Mouse (Mus musculus) gastrocnemius, postnatal 10 days (tissue): ENCODE measurements around the gene Angptl4. TPM values are rescaled to one million over a fixed set of nuclear protein-coding genes. Genes with fewer than 3 reads are reported as not detected.
A peak's percentile ranks its signal among the peaks of the same experiment; 100 is the strongest.

ENCODE experiments used
- DNase-seq: peaks from one replicate; pipeline ENCODE4 v3.0.0; 2021; ENCODE audit warnings: mixed read lengths
- total RNA-seq, 2 experiments: library from RNA; stranded (reverse); gene quantifications; 2 replicates each; pipeline ENCODE4 v1.2.3; 2021

Angptl4 gene
- total RNA-seq, 2 experiments from 2014 or later: 22.7 to 36.0 TPM

DNA sequence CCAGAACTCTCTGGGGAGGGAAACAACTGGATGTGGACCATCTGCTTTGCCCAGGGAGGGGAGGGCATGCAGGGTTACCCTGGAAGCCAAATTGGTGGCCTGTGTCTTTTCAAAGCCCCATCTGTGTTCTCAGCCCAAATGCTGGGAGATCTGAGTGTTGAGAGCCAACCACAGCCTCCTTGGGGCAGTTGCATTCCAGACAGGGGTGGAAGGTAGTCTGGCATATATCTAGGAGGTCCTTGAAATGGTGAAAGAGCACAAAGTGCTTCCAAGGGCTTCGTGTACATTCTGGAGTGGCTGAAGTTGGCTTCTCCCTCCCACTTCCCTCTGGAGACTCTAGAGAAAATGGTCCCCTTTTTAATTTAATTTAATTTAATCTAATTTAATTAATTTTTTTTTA lies 23.1 kb upstream of the Angptl4 start:
- DNase-seq: no peak

DNA sequence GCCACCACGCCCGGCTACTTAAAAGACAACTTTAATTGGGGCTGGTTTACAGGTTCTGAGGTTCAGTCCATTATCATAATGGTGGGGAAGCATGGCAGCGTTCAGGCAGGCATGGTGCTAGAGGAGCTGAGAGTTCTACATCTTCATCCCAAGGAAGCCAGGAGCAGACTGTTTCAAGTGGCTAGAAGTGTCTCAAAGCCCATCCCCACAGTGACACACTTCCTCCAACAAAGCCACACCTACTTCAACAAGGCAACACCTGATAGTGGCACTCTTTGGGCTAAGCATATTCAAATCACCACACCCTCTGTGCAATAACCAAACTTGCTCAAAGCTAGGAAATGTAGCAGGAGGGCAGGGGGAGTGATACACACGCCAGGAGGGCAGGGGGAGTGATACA lies 22.6 kb upstream of the Angptl4 start:
- no peak for DNase-seq

DNA sequence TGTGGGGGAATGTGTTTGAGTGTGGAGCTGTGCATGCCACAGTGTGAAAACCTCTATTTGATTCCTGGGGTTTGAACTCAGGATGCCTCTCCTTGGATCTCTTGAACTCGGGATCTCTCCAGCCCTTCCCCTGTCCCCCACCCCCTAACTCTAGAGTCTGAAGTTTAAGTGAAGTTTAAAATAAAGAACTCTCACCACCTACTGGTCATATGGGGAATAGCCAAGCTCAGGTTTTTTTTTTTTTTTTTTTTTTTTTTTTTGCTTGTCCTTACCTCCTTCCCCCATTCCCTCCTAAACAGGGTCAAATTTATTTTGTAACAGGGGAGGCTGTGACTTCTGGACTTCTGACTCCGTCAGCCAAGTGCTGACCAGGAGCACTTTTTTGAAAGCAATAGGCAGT lies 20.6 kb upstream of the Angptl4 start:
- no peak for DNase-seq

DNA sequence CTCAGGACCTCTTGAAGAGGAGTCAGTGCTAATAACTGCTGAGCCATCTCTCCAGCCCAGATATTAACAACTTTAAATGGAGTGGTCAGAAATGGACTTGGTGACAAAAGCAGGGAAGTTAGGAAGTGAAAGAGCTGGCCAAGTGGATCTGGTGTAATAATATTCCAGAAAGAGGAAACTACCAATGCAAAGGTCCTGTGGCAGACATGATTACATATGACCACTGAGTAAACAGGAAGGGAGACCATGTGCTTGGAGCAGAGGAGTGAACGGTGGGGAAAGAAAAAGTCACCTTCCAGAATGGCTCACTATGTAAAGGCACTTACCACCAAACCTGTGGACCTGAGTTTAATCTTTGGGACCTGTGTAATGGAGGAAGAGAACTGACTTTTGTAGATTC lies 17.6 kb upstream of the Angptl4 start:
- no peak for DNase-seq

DNA sequence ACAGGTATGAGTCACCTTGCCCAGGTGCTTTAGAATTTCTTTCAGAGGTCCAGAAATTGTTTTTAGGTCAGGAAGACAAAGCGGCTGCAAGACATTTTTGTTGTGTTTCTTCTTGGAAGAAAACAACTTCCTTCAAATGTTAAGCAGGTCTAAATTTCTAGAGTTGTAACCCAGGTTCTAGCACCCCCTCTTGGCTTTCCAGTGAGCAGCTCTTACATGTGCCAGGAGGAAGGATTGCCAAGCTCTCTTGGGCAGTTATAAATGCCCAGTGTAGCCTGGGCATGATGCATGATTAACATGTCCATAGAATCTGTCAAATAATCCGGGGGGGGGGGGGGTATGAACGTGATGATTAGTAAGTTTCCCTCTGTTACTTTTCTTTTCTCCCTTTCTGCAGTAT lies 16.7 kb upstream of the Angptl4 start:
- no peak for DNase-seq

DNA sequence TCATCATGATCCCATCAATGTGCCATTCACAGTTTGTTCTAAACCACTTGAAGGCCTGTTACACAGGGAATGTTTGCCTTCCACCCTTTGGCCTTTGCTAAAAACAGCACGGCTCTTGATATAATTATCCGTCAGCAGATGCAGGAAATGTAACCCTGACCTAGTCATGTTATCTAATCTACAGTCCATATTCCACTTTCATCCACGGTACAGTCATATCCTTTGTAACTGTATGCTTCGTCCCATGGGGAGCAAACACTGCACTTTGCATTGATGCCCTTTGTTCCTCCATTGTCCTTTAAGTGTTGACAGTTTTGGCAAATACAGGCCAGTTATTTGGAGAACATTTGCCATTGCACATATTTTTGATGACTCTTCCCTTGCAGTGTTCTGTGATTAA lies 7.1 kb upstream of the Angptl4 start:
- no peak for DNase-seq

DNA sequence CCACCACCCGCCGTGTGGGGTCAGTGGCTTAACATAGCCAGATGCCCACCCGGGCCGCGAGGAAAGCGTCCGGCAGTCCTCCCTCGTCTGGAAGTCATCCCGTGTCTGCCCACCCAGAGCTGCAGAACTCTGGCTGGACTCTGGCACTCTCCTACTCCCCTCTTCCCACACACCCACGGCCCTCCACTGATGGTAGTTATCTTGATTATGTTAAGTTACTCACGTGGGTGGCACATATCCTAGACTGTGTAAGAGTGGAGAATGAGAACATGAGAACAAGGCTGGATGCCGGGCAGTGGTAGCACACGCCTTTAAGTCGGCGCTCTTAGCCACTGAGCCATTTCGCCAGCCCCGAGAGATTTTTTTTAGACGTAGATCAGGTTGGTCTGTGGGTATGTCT lies 4.7 kb upstream of the Angptl4 start:
- no peak for DNase-seq

DNA sequence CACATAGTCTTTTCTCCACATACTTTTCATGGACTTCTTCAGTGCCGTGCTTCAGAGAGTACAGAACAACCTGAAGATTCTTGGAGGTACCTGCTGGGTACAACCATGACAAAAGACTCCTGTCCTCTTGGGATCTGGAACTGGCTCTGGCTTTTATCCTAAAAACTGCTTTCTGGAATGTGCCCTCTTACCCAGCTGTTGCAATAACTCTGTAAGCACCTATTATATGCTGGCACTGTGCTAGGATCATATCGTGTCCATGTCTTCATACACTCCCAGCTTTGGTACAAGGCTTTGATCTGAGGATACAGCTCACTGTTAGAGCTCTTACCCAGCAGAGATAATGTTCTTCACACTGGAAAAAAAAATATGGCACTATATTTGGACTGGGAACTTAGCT lies 3.3 kb upstream of the Angptl4 start:
- DNase-seq: no peak

DNA sequence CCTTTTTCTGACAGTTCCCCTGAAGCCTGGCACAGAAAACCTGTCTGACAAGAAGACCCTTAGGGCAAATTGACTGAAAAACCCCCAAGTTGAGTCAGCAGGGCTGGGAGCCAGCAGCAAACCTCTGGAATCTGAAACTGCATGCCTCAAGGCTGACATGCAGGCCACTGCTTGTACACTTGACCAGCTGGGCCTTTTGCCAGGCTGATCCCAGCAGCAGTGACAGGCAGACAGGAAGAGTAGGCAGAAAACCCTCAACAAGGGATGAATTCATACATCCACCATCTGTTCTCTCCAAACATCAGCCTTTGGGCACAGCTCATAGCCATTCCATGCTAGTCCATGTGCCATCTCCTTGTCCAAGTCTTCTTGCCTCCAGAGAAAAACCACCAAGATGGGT lies 1.8 kb upstream of the Angptl4 start:
- peak; percentile 84 for DNase-seq

DNA sequence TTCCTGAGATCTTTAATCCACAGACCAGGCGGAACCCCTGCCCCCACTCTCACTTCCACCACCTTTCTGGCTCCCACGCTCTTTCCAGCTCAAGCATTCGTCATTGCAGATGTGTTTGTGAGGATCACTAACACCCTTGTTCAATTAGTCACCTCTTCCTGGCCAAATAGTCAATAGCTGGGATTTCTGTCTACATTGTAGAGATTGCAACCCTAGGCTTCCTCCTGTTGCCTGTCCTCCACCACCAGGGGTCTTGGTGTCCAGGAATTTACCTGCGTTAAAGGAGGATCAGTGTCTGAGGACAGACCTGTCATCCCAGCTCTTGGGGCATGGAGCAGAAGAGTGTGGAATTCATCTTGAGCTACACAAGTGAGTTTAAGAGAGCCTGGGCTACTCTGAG lies 437 bp upstream of the Angptl4 start:
- no peak for DNase-seq

DNA sequence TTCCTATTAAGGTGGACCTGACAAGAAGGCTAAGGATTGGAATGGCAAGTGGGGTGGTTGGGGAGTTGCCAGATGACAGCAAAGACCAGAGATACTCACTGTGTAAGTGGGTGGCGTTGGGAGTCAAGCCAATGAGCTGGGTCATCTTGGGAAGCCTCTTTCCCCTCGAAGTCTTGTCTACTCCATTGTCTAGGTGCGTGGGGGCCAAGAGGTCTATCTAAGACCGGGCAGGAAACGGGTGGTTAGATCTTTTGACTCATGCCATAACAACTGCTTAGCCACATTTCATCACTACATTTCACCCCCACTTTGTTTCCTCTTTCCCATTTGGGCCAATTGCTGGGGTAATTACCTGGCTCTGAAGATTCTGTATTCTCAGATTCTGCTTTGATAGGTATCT lies 1.2 kb downstream of the Angptl4 start:
- DNase-seq: peak; percentile 46

DNA sequence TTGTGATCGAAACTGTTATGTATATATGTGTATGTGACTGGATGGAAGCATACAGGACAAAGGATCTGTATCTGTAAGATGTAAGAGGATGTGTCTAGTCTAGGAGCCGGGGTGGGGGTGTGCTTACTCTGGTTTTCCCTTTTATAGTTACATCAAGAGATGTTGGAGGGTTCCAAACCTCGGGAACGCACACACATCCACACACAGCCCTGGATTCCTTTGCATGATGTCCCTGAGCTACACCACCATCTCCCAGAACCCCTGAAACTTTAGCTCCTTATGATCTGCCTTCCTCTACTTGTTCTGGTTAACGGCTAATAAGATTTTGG lies 1.7 kb downstream of the Angptl4 start:
- DNase-seq: no peak

DNA sequence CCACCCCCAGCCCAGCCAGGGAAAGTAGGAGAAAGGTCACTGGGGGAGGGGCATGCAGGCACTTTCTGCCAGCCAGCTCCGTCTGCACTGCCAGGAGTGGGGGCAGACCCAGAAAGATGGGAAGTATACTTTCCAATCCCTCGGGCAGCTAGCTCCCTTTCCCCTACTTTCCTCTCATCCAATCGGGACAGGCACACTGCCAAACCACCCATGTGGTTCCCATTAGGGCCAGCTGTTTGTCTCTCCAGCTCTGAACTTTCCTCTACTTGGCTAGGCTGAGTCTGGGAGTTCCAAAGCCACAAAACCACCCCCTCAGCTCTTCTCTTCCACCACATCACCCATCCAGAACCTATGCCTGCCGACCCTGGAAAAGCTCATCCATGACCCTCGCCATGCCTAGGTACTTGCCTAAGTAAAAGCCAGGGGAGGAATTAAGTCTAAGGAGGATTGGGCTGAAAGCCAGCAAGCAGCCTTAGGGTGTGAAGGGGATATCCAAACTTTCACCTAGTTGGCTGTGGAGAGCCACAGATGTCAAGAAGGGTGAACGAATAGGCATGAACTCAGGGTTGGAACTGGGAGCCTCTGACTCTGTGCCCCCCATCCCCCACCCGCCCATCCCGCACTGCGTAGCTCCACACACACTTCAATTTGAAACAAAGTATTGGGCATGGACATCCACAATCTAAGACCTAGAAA lies 2.2 kb downstream of the Angptl4 start:
- peak; percentile 98 for DNase-seq

DNA sequence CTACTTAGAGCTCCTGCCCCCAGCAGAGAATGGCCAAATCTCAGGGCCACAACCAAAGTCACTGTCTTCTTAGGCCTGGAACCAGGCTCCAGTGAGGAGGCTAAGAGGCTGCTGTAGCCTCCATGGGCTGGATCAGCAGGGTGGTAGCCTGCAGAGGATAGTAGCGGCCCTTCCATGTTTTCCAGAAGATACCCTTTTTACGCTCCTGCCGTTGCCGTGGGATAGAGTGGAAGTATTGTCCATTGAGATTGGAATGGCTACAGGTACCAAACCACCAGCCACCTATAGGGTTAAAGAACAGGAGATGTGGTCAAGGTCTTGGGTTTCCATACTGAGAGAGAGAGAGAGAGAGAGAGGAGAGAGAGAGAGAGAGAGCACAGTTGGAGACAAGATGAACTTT lies 6.3 kb downstream of the Angptl4 start:
- DNase-seq: no peak

DNA sequence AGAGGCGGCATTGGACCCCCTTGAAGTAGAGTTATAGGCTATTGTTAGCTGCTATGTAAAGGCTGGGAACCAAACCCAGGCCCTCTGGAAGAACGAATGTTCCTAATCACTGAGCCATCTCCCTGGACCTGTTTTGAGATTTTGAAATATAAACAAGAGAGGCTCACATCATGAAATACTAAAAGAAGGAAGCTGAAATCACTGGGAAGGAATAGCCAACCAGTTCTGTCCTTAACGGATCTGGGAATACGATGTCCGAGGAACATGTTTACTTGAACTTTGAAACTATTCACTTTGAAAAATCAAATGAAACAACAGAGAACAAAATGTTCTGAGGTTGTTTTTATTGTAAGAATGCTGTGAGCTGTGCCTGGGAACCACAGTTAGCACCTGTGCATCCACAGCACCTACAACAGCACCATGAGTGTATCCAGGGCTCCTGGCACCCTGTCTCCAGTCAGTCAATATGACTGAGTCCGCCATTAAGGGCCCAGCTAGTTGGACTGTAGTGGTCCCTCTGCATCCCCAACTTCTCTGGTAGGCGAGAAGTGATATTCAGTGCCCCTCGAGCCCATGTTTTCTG lies 7.0 kb downstream of the Angptl4 start:
- DNase-seq: no peak

DNA sequence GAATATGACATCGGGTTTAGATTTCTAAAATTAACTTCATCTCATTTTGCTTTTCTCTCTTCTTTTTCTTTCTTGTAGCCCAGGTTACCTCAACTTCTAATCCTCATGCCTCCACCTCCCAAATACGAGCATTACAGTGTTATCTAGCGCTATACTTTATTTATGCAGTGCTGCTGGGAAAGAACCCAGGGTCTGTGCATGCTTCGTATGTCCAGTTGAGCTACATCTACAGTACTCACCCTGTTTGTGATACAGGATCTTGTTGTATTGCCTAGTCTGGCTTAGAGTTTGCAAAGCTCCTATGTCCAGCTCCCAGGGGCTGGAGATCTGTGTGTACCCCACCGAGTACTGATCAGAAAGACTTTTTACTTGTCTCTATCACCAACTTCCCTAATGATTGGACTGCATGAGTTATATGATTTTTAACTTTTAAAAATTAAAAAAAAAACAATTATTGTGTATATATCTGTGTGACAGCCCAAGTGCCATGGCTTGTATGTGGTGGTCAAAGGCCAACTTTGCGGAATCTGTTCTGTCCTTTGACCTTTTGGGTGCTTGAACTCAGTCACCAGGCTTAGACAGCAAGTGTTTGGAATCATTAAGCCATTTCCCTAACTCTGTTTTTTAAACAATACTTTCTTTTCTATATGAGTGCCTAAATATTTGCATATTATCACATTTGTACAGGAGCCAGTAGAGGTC lies 7.6 kb downstream of the Angptl4 start:
- DNase-seq: no peak

DNA sequence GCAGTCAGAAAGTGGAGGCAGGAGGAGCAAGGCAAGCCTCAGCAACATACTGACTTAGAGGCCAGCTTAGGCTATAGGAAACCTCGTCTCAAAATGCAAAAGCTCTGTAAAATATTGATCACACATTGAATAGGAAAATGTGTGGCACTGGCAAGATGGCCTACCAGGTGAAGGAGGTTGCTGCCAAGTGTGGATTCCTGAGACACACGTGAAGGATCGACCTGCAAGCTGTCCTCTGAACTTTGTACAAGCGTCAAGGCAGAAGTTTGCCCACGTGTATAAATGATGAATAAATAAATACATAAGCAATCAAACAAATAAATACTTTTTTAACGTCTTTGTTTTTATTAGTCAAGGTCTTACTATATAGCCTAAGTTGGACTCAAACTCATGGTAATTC lies 8.2 kb downstream of the Angptl4 start:
- DNase-seq: no peak

DNA sequence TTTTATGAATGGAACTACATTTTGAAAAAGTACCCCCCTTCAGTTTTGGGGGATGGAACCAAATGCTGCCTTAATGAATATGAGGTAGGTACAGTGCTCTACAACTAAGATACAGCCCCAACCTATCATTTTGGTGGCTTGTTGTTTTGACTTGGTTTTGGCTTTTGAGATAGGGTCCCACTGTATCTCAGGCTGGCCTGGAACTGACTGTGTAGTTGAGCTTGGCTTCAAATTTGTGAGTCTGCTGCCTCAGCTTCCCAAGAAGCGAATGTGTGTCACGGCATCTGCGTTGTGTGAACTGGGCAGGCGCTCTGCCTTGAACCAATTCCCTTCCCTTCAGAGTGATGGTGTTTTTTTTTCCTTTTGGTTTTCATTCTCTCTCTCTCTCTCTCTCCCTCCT lies 10.0 kb downstream of the Angptl4 start:
- no peak for DNase-seq

DNA sequence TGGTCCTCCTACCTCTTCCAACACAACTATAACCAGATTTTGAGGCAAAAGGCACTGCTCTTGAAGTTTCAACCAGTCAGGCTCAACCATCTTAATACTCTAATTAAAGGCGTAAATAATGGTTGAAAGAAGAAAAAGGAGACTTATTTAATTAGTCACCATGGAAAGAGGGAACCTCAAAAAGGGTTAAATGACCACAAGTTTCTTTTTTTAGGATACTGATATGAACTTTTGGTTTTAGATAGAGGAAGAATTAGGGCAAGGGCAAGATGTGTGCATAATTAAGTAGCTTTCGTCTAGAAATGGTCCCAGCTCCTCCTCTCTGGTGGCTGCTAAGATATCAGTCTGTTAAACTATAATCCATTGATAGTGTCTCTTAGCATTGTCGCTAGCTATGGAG lies 15.2 kb downstream of the Angptl4 start:
- no peak for DNase-seq

DNA sequence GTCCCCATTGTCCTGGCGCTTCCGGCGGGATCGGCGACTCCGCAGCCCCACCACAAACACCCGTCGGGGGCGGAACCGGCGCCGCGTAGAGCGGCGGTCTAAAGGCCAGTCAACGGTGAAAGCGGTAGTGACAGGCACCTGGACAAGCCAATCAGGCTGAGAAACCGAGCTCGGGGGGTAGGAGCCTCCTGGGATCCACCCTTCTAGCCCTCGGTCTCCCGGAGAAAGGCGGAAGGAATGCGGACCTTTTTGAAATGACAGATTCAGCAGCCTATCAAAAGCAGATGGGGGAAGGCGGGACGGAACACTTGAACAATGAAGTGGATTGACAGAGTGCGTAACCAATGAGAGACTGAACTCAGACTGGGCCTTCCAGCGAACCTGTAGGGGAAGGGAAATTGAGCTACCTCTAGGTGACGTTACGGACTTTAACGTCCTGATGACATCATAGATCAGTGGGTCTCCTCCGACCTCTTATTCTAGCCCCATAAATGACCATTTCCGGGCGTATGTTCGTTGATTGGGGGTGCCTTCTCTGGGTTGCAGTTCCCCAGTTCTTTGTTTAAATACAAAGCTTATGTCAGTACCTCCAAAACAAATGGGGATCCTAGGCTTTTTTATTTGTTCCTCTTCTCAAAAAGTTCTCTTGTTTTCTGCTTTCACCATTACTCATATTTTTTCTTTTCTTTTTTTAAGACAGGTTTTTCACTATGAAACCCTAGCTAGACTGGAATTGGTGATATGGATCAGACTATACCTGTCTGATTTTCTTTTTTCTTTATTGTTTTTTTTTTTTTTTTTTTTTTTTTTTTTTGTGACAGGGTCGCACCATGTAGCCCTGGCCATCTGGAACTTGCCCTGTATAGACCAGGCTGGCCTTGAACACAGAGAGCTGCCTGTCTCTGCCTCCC lies 21.1 kb downstream of the Angptl4 start, which contains the start of gene Rab11b:
Gene Rab11b, minus strand, starts transcription at position 276 of the 911 bp plus-strand sequence.
- DNase-seq: peak; percentile 98

DNA sequence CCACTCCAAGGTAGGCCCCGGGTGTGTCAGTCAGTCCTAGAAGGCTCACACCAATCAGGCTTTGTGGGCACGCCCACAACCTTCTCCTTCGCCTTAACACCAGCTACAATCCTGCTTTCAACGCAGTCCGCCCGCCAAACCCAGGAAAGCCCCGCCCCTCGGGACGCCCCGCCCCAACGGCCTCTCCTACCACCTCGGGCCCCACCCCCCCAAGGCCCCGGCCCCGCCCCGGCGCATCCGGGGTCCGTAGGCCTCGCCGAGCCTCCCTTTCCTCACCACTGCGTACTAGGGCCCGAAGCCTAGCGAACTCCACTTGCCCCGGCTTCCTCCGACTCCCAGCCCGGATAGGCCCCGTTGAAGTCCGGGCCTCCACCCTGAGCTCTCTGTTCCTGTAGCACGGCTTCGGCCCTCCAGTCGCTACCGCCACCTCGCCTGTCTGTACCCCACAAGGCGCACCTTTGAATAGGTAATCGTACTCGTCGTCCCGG lies 21.8 kb downstream of the Angptl4 start:
- DNase-seq: peak; percentile 98

DNA sequence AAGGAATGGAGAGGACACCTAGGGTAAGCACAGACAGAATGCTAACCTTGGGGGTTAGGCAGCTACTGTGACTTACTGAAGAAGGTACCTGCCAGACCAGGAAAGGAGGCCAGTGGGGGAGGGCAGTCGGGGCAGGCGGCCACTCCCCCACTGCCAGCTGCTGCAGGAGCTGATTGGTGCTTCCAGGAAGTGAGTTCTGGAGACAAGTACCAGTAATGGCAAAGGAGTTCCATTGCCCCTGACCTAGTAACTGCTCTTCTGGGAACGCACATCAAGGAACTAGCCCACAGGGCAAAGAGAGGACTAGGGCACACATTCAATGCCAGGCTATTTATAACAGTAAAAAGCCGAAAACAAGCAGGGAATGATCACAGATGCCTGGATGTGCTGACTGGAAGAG lies 24.4 kb downstream of the Angptl4 start:
- DNase-seq: peak; percentile 41
